Mouse (Mus musculus): Measurements from ENCODE around the gene Kif24. TPM values are rescaled to one million over a fixed set of nuclear protein-coding genes. Genes with fewer than 3 reads are reported as not detected.
A peak's percentile ranks its signal among the peaks of the same experiment; 100 is the strongest.

Gene Kif24
- polyA plus RNA-seq, 1 experiment from 2014 or later: 8.3 TPM

DNA sequence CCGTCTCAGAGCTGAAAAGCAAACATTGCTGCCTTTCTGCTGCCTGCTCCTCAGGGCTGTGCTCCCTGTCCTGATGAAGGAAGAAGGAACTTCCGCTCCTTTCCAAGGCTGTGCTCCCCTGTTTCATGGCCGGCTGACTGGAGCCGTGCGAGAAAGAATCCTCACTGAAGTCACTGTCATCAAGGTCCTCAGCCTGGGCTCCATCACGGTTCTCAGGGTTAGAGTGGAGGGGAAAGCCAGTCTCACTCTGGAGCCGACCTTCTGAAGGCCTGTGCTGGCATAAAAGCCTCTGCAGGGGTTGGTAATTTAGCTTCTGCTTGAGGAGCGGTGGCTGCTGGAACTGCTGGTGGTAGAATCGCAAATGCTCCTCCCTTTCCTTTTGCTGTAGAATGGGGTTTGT, 70.0 kb downstream of the Kif24 start:
- WGBS: 77% methylated on average over 9 of the region's 9 CpGs
- Histone ChIP-seq H3K4me1 (replicated peaks; ENCODE audit: control insufficient read depth, insufficient read depth, low read length) (no peaks in the 10 kb centered on the region), H3K27me3 (ENCODE audit: control insufficient read depth, insufficient read depth, low read depth, low read length) (no peaks in the 10 kb centered on the region), H3K4me3 (ENCODE audit: low read length) (no peak overlapping the region), H3K4me2 (ENCODE audit: low read depth, low read length) (no peak overlapping the region), H3K27ac (ENCODE audit: low read length) (no peak overlapping the region), H3K9me3 (ENCODE audit: control insufficient read depth, low read length) (no peaks in the 10 kb centered on the region), H3K9ac (ENCODE audit: low read length) (no peak overlapping the region), H3K36me3 (ENCODE audit: control insufficient read depth, insufficient read depth, low read length) (peaks cover 34% of the 10 kb centered on the region)
- no peak for ATAC-seq (ENCODE audit: low read depth)

DNA sequence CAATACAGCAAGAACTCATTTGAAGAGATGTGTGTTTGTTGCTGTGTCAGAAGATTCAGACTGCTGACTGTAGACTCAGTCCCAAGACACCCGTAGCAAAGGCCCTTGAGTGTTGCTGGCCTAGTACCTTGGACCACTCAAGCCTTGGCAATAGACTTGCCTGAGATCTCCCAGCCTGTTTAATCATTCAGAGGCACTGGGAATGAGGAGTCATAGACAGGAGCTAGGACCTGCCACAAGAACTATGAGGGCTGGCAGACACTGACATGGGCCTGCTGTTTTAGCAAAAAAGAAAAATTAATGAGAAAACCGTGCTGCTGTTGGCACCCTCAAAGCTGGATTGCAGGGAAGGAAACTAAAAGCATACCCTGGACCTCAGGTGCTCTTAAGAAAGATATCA, 73.7 kb downstream of the Kif24 start:
- Histone ChIP-seq H3K4me1 (replicated peaks; ENCODE audit: control insufficient read depth, insufficient read depth, low read length) (no peaks in the 10 kb centered on the region), H3K9me3 (ENCODE audit: control insufficient read depth, low read length) (no peaks in the 10 kb centered on the region), H3K9ac (ENCODE audit: low read length) (no peak overlapping the region), H3K27ac (ENCODE audit: low read length) (no peak overlapping the region), H3K4me3 (ENCODE audit: low read length) (no peak overlapping the region), H3K36me3 (ENCODE audit: control insufficient read depth, insufficient read depth, low read length) (peaks cover 44% of the 10 kb centered on the region), H3K27me3 (ENCODE audit: control insufficient read depth, insufficient read depth, low read depth, low read length) (no peaks in the 10 kb centered on the region), H3K4me2 (ENCODE audit: low read depth, low read length) (no peak overlapping the region)
- ATAC-seq (ENCODE audit: low read depth): no peak
- 84% methylated on average over 2 of the region's 2 CpGs for whole genome bisulfite sequencing

DNA sequence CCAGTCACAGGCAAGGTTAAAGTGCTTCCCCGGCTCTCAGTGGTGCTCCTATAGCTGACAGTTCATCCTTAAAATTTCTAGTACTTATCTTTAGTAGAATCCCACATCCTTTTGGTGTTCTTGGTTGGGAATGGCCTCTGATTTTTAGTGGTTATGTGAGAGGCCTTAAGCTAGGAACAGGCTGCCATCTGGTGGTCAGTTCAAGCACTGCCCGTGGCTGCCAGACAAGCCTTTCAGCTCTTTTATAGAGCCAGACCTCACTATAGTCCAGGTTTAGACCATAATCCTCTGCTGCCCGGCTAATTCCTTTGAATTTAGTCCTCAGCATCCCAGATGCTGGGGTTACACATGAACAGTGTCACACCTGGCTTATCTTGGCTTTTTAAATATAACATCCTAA, 74.6 kb downstream of the Kif24 start:
- ATAC-seq (ENCODE audit: low read depth): peak; percentile 62; the same call in 1 of the 2 replicates
- Histone ChIP-seq H3K9me3 (ENCODE audit: control insufficient read depth, low read length) (no peaks in the 10 kb centered on the region), H3K27ac (ENCODE audit: low read length) (no peak overlapping the region), H3K27me3 (ENCODE audit: control insufficient read depth, insufficient read depth, low read depth, low read length) (no peaks in the 10 kb centered on the region), H3K4me1 (replicated peaks; ENCODE audit: control insufficient read depth, insufficient read depth, low read length) (no peaks in the 10 kb centered on the region), H3K4me3 (ENCODE audit: low read length) (no peak overlapping the region), H3K4me2 (ENCODE audit: low read depth, low read length) (no peak overlapping the region), H3K36me3 (ENCODE audit: control insufficient read depth, insufficient read depth, low read length) (peaks cover 44% of the 10 kb centered on the region), H3K9ac (ENCODE audit: low read length) (no peak overlapping the region)
- 20% methylated on average over 3 of the region's 3 CpGs for WGBS

DNA sequence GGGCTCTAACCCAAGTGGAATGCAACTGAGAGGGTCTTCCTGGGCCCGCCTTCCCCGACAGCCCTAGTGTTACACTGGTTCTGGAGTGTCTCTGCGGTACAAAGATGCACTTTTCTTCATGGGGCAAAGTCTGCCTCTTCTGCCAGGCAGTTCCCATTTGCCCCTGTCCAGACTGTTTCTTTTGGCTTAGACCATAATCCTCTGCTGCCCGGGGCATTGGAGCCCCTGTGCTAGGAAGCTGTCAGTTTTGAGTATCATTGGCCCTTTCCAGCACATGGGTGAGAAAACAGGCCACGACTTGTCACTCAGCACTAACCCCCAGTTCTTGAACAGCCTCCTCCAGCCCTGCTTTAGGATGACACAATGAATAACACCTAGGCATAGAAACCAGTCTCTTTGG, 75.4 kb downstream of the Kif24 start:
- ATAC-seq (ENCODE audit: low read depth): no peak
- no peak overlapping the region for H3K27ac ChIP-seq (ENCODE audit: low read length)
- no peak overlapping the region for H3K9ac ChIP-seq (ENCODE audit: low read length)
- no peaks in the 10 kb centered on the region for H3K9me3 ChIP-seq (ENCODE audit: control insufficient read depth, low read length)
- no peaks in the 10 kb centered on the region for H3K4me1 ChIP-seq (replicated peaks; ENCODE audit: control insufficient read depth, insufficient read depth, low read length)
- H3K27me3 ChIP-seq (ENCODE audit: control insufficient read depth, insufficient read depth, low read depth, low read length): no peaks in the 10 kb centered on the region
- whole genome bisulfite sequencing: 90% methylated on average over 5 of the region's 5 CpGs
- no peak overlapping the region for H3K4me3 ChIP-seq (ENCODE audit: low read length)
- H3K36me3 ChIP-seq (ENCODE audit: control insufficient read depth, insufficient read depth, low read length): peaks cover 44% of the 10 kb centered on the region
- H3K4me2 ChIP-seq (ENCODE audit: low read depth, low read length): no peak overlapping the region

DNA sequence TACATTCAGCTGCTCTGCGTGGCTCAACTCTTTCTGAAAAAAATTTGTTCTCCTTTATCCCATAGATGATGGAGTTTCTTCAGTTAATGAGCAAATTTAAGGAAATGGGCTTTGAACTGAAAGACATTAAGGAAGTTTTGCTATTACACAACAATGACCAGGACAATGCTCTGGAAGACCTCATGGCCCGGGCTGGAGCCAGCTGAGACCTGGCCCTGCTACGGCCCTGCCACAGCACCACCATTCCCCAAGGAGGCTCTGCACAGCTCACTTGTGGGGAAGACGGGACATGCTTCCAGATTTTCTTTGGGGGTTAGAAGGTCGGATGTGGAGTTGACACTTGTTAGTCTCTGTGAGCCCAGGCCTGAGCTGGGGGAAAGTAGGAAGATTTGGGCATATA, 76.1 kb downstream of the Kif24 start:
- peaks cover 41% of the 10 kb centered on the region for H3K36me3 ChIP-seq (ENCODE audit: control insufficient read depth, insufficient read depth, low read length)

DNA sequence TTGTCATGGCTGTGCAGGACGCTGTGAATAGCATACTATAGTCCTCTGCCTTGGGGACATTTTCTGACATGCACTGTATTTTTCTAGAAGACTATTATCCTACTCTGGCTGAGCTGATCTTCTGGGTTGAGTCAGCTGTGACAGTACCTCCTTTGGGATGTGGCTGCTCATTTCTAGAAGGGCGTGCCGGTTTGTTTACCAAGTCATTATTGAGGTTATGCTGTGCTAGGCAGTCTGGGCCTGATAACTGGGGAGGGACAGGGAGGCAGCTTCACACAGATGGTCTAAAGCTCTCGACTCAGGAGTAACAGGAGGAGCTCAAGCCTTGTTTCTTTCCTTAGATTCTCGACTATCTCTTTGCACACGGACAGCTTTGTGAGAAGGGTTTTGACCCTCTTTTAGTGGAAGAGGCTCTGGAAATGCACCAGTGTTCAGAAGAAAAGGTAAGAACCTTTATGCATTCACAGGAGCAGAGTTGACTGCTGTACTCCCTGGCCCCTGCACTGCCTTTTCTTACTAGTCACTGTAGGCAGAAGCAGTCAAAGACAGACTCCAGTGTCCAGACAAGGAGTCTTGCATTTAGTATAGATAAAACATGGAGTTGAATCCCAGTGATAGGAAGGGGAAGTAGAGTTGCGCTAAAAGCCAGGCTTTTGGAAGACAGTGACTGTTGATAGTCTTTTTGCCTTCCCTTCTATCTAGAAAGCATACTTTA, 76.8 kb downstream of the Kif24 start:
- Histone ChIP-seq H3K4me2 (ENCODE audit: low read depth, low read length) (no peak overlapping the region), H3K27me3 (ENCODE audit: control insufficient read depth, insufficient read depth, low read depth, low read length) (no peaks in the 10 kb centered on the region), H3K4me3 (ENCODE audit: low read length) (no peak overlapping the region), H3K9ac (ENCODE audit: low read length) (no peak overlapping the region), H3K36me3 (ENCODE audit: control insufficient read depth, insufficient read depth, low read length) (peaks cover 39% of the 10 kb centered on the region), H3K27ac (ENCODE audit: low read length) (no peak overlapping the region), H3K9me3 (ENCODE audit: control insufficient read depth, low read length) (no peaks in the 10 kb centered on the region), H3K4me1 (replicated peaks; ENCODE audit: control insufficient read depth, insufficient read depth, low read length) (no peaks in the 10 kb centered on the region)
- ATAC-seq (ENCODE audit: low read depth): no peak; the same call in 1 of the 2 replicates
- WGBS: 67% methylated on average over 7 of the region's 7 CpGs

More for the DNA sequence above, 76.1 kb downstream of the Kif24 start:
- H3K4me2 ChIP-seq (ENCODE audit: low read depth, low read length): no peak overlapping the region
- H3K9me3 ChIP-seq (ENCODE audit: control insufficient read depth, low read length): no peaks in the 10 kb centered on the region
- H3K4me3 ChIP-seq (ENCODE audit: low read length): no peak overlapping the region
- no peaks in the 10 kb centered on the region for H3K4me1 ChIP-seq (replicated peaks; ENCODE audit: control insufficient read depth, insufficient read depth, low read length)
- 80% methylated on average over 5 of the region's 5 CpGs for WGBS
- no peak overlapping the region for H3K27ac ChIP-seq (ENCODE audit: low read length)
- ATAC-seq (ENCODE audit: low read depth): no peak
- H3K27me3 ChIP-seq (ENCODE audit: control insufficient read depth, insufficient read depth, low read depth, low read length): no peaks in the 10 kb centered on the region
- no peak overlapping the region for H3K9ac ChIP-seq (ENCODE audit: low read length)

DNA sequence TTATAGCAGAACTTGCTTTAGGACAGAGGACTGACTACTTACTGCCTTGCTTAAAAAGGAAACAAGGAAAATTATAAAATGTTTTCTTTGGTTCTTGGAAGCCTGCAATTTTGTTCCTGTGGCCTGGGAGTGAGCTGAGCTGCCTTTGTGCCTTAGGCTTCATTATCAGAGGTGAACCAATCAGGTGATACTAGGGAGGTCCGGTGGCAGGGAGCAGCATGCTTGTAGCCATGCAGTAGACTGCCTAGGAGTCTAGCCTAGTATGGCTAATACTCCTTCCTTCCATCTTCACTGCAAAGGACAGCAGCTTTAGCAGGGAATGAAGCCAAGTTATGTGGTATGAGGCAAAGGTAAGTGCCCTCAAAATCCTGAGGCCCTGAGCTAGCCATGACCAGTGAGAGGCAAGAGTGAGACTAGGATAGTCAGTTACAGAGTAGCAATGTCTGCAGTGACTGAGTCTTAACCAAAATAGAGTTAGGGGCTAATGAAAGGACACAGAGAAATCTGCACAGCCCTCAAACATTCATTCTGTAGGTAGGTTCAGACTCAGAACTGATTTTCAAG, 78.2 kb downstream of the Kif24 start:
- H3K4me1 ChIP-seq (replicated peaks; ENCODE audit: control insufficient read depth, insufficient read depth, low read length): no peaks in the 10 kb centered on the region
- WGBS: 83% methylated on average over 1 of the region's 1 CpGs
- H3K27me3 ChIP-seq (ENCODE audit: control insufficient read depth, insufficient read depth, low read depth, low read length): no peaks in the 10 kb centered on the region
- H3K27ac ChIP-seq (ENCODE audit: low read length): no peak overlapping the region
- ATAC-seq (ENCODE audit: low read depth): no peak
- no peak overlapping the region for H3K9ac ChIP-seq (ENCODE audit: low read length)
- no peaks in the 10 kb centered on the region for H3K9me3 ChIP-seq (ENCODE audit: control insufficient read depth, low read length)
- H3K36me3 ChIP-seq (ENCODE audit: control insufficient read depth, insufficient read depth, low read length): peaks cover 28% of the 10 kb centered on the region
- no peak overlapping the region for H3K4me3 ChIP-seq (ENCODE audit: low read length)
- no peak overlapping the region for H3K4me2 ChIP-seq (ENCODE audit: low read depth, low read length)

DNA sequence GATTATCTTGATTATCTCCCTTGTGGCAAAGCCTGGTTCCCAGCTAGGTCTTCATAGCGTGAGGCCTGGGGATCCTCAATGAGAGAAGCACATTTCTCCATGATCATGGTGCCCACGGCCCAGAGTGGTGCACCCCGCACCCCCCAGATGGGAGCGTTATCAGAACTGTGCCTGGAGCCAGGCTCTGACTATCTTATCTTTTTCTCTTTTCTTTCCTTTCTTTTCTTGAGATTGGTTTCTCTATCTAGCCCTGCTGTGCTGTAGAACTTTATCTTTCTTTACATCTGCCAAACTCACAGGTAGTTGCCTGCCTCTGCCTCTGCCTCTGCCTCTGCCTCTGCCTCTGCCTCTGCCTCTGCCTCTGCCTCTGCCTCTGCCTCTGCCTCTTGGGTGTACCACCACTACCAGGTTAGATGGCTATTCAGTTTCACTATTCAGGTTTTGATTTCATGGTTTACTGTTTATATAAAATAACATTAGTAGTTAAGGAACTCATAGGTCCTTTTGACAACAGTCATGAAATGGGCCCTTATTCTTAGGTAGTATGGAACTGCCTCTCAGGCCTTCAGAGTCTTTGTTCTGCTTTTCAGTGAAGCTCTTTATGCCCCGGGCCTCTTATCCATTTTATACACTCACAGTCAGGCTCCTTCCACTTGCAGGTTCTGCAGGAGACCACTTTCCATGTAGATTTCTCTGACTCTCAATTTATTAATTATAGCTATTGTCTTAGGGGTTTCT, 83.3 kb downstream of the Kif24 start:
- Histone ChIP-seq H3K4me1 (replicated peaks; ENCODE audit: control insufficient read depth, insufficient read depth, low read length) (no peaks in the 10 kb centered on the region), H3K27ac (ENCODE audit: low read length) (no peak overlapping the region), H3K4me2 (ENCODE audit: low read depth, low read length) (no peak overlapping the region), H3K27me3 (ENCODE audit: control insufficient read depth, insufficient read depth, low read depth, low read length) (no peaks in the 10 kb centered on the region), H3K9me3 (ENCODE audit: control insufficient read depth, low read length) (no peaks in the 10 kb centered on the region), H3K4me3 (ENCODE audit: low read length) (no peak overlapping the region), H3K36me3 (ENCODE audit: control insufficient read depth, insufficient read depth, low read length) (peaks cover 24% of the 10 kb centered on the region), H3K9ac (ENCODE audit: low read length) (no peak overlapping the region)
- ATAC-seq (ENCODE audit: low read depth): no peak
- WGBS: 94% methylated on average over 5 of the region's 5 CpGs

DNA sequence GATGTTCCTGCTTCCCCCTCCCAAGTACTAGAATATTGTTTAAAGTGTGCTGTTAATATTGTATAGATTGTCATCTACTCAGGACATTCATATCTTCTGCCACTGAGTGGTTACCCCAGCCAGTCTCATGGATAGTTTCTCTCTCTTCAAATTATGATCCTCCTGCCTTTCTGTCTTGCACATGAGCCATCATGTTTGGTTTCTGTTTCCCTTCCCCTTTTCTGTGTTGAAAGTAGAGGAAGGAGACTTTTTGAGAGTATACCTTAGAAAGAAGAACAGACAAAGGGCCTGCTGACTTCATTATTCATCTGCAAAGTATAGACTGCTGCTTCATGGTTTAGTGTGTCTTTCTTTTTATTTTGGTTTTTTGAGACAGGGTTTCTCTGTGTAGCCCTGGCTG, 87.1 kb downstream of the Kif24 start:
- Histone ChIP-seq H3K27me3 (ENCODE audit: control insufficient read depth, insufficient read depth, low read depth, low read length) (no peaks in the 10 kb centered on the region), H3K9me3 (ENCODE audit: control insufficient read depth, low read length) (no peaks in the 10 kb centered on the region), H3K4me2 (ENCODE audit: low read depth, low read length) (no peak overlapping the region), H3K4me1 (replicated peaks; ENCODE audit: control insufficient read depth, insufficient read depth, low read length) (no peaks in the 10 kb centered on the region), H3K9ac (ENCODE audit: low read length) (no peak overlapping the region), H3K4me3 (ENCODE audit: low read length) (no peak overlapping the region), H3K36me3 (ENCODE audit: control insufficient read depth, insufficient read depth, low read length) (peaks cover 26% of the 10 kb centered on the region), H3K27ac (ENCODE audit: low read length) (no peak overlapping the region)
- ATAC-seq (ENCODE audit: low read depth): no peak
